Mouse (Mus musculus) ES-Bruce4 (cell line): Measurements from ENCODE around the gene Lancl3.

Source experiments
- EP300 ChIP-seq: IDR thresholded peaks from 2 replicates; pipeline ENCODE4 v1.6.1; 2011; ENCODE audit warnings: low read depth, low read length; ENCODE audit not compliant: insufficient read depth
- POLR2A ChIP-seq: IDR thresholded peaks from one replicate; pipeline ENCODE4 v1.8.1; 2011; ENCODE audit warnings: low read length; ENCODE audit not compliant: insufficient read depth

DNA sequence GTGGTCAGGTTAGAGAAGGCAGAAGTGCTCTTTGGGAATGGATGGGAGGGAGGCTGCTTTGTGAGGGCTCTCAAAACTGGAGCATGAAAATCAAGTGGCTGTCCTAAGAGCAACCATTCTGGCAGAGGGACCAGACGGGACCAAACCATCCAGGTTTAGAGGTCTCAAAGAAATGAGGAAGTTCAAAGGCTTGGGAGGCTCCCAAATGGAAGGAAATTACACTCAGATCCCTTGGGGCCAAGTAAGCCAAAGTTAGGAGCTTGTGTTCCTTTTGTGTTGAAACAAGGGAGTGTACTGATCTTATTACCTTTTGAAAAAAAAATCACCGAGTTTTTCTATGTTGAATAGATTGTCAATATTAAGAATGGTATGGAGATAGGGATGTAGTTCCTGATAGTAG is 5.4 kb downstream of the Lancl3 start:
- no peak for TF ChIP-seq POLR2A
- TF ChIP-seq EP300 = no peak
